Mouse (Mus musculus) embryonic facial prominence, embryonic 10.5 days (tissue): ENCODE data around the gene Tcl1b2. TPM values are rescaled to one million over a fixed set of nuclear protein-coding genes. Genes with fewer than 3 reads are reported as not detected.
"Not testable (repeated sequence)": the region's sequence is repeated elsewhere in the genome, so short reads cannot be mapped to it uniquely, and the experiment has no call there.

ENCODE experiments used
- DNase-seq: peaks from one replicate; pipeline ENCODE4 v3.0.0-alpha.2; 2017; ENCODE audit warnings: low spot score
- H3K27ac ChIP-seq: fragments of 300-500 bp; sonication (generic); replicated peaks from 2 replicates; pipeline ENCODE4 v1.5.1; 2016; ENCODE audit warnings: mild to moderate bottlenecking
- H3K27me3 ChIP-seq: fragments of 300-500 bp; sonication (generic); replicated peaks from 2 replicates; pipeline ENCODE4 v1.6.1; 2016; ENCODE audit warnings: low read depth, mild to moderate bottlenecking; ENCODE audit not compliant: poor library complexity, severe bottlenecking
- H3K36me3 ChIP-seq: fragments of 300-500 bp; sonication (generic); replicated peaks from 2 replicates; pipeline ENCODE4 v1.6.1; 2016; ENCODE audit warnings: mild to moderate bottlenecking, moderate library complexity
- H3K4me1 ChIP-seq: fragments of 300-500 bp; sonication (generic); 2 replicates; pipeline ENCODE4 v1.6.1; 2016
- H3K4me3 ChIP-seq: fragments of 300-500 bp; sonication (generic); 2 replicates; pipeline ENCODE4 v1.5.1; 2016; ENCODE audit warnings: mild to moderate bottlenecking, moderate library complexity
- H3K9me3 ChIP-seq: fragments of 300-500 bp; sonication (generic); 2 replicates; pipeline ENCODE4 v1.6.1; 2016; ENCODE audit warnings: mild to moderate bottlenecking
- WGBS: fragments of 180-500 bp; shearing (Covaris S2); methylation state at CpG from one replicate; pipeline ENCODE4 v1.1.7; 2016; 5-methylcytosine and 5-hydroxymethylcytosine counted together
- polyA plus RNA-seq: library from polyadenylated mRNA; unstranded; fragments of >200 nt; fragmentation: Nextera tagmentation; extraction: Ambion mirVana; gene quantifications from 2 replicates; pipeline ENCODE4 v1.2.1, GENCODE M21; 2016

Tcl1b2 gene
- polyA plus RNA-seq, 1 experiment from 2014 or later = not detected

DNA sequence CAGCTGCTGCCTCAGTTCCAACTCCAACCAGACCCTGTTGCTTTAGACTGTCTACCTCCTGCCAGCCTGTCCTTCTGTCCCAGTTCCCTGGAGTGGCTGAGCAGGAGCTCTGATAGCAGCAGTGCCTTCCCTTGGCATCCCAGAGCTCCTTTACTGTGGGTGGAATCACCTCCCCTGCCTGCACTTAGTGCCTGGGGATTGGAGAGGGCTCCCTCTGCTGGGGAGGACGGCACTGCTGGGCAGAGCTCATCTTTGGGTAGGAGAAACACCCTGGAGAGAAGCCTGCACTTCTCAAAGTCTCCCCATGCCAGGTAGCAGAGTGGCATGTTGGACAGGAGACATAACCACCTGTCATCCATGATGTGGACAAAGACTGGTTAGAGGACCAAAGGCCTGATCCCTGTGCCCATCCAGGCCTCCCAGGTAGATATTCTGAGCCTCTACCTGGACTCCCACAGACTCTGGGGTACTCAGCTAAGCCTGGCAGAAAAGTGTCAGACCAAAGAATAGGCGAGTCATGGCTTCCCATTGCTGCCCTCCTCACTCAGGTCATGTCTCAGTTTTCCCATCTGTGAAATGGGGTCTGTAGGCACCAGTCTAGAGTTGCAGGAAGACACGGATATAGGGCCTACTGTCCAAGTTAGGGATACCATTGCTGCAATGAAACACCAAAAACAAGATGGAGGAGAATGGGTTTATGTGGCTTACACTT, 16.2 kb upstream of the Tcl1b2 start:
- not testable (repeated sequence) for H3K4me1 ChIP-seq, H3K27ac ChIP-seq, H3K4me3 ChIP-seq, DNase-seq, H3K36me3 ChIP-seq, H3K27me3 ChIP-seq, H3K9me3 ChIP-seq
- 59% methylated on average over 3 of the region's 3 CpGs for WGBS

- DNase-seq, H3K4me3 ChIP-seq, H3K27ac ChIP-seq, H3K27me3 ChIP-seq, H3K9me3 ChIP-seq, H3K36me3 ChIP-seq, H3K4me1 ChIP-seq: not testable (repeated sequence)
- WGBS = 71% methylated on average over 2 of the region's 2 CpGs
Measured at GRCm38 (mm10) chr12:105134167-105134566, 11.6 kb upstream of the Tcl1b2 start.

DNA sequence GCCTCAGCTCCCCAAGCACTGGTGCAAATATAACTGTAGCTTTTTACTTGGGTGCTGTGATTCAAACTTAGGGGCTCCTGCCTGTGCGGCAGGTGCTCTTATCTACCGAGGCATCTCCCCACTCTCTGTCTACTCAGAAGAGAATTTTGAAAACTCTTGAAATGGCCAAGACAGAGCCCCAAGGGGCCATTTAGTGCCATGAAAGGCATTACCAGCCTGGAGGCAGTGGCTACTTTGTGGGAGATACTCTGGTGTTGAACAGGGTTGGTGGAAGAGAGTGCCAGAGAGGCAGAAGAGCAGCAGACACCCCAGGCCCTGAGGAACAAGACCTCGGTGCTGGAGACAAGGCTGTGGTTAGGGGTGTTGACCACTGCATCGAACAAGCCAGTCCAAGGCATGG, 11.0 kb upstream of the Tcl1b2 start:
- H3K27ac ChIP-seq, H3K4me3 ChIP-seq, H3K27me3 ChIP-seq, H3K9me3 ChIP-seq, H3K36me3 ChIP-seq, H3K4me1 ChIP-seq, DNase-seq: not testable (repeated sequence)
- 84% methylated on average over 4 of the region's 4 CpGs for WGBS

DNA sequence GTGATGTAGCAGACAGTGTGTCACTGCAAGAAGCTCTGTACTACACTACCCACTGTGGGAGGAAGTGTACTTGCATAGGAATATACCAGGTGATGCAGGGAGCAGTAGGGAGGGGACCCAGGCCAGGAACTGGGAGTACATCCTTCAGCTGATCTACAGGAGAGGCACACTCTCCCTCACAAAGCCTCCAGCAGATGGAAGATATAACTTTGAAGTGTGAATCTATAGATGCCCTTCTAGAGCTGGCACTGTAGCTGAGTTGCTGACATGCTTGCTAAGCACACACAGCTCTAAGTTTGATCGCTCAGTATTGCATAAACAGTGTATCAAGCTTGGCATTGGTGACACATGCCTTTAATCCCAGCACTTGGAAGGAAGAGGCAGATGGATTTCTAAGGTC, 8.1 kb upstream of the Tcl1b2 start:
- not testable (repeated sequence) for H3K4me3 ChIP-seq, DNase-seq, H3K36me3 ChIP-seq, H3K27me3 ChIP-seq, H3K4me1 ChIP-seq, H3K27ac ChIP-seq, H3K9me3 ChIP-seq
- 88% methylated on average over 1 of the region's 1 CpGs for WGBS

GRCm38 (mm10) chr12:105143096-105143495, 2.7 kb upstream of the Tcl1b2 start:
- Histone ChIP-seq H3K27me3 (no peaks in the 10 kb centered on the region), H3K4me1 (no peaks in the 10 kb centered on the region), H3K4me3 (no peak overlapping the region), H3K27ac (no peak overlapping the region), H3K36me3 (no peaks in the 10 kb centered on the region), H3K9me3 (no peaks in the 10 kb centered on the region)
- WGBS = 88% methylated on average over 3 of the region's 3 CpGs
- no peak for DNase-seq

DNA sequence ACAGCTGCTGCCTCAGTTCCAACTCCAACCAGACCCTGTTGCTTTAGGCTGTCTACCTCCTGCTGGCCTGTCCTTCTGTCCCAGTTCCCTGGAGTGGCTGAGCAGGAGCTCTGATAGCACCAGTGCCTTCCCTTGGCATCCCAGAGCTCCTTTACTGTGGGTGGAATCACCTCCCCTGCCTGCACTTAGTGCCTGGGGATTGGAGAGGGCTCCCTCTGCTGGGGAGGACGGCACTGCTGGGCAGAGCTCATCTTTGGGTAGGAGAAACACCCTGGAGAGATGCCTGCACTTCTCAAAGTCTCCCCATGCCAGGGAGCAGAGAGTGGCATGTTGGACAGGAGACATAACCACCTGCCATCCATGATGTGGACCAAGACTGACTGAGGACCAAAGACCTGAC, 886 bp upstream of the Tcl1b2 start:
- 38% methylated on average over 1 of the region's 1 CpGs for WGBS
- H3K27me3 ChIP-seq, DNase-seq, H3K4me1 ChIP-seq, H3K36me3 ChIP-seq, H3K9me3 ChIP-seq, H3K4me3 ChIP-seq, H3K27ac ChIP-seq: not testable (repeated sequence)

GRCm38 (mm10) chr12:105155286-105155685, 9.5 kb downstream of the Tcl1b2 start:
- not testable (repeated sequence) for H3K4me1 ChIP-seq, H3K27ac ChIP-seq, H3K27me3 ChIP-seq, DNase-seq, H3K36me3 ChIP-seq, H3K4me3 ChIP-seq, H3K9me3 ChIP-seq
- WGBS = 77% methylated on average over 4 of the region's 4 CpGs

- no peaks in the 10 kb centered on the region for H3K4me1 ChIP-seq
- H3K36me3 ChIP-seq = no peaks in the 10 kb centered on the region
- DNase-seq = no peak
- H3K27ac ChIP-seq = no peak overlapping the region
- WGBS = 81% methylated on average over 6 of the region's 6 CpGs
- no peaks in the 10 kb centered on the region for H3K27me3 ChIP-seq
- H3K4me3 ChIP-seq = no peak overlapping the region
- no peaks in the 10 kb centered on the region for H3K9me3 ChIP-seq
Measured at GRCm38 (mm10) chr12:105158842-105159241, 13.0 kb downstream of the Tcl1b2 start.

GRCm38 (mm10) chr12:105159390-105159789, 13.6 kb downstream of the Tcl1b2 start, which contains the start of gene Tcl1b1:
TSS of gene Tcl1b1 (plus strand) at chr12:105159690.
- Histone ChIP-seq H3K27me3 (no peaks in the 10 kb centered on the region), H3K4me1 (no peaks in the 10 kb centered on the region)

DNA sequence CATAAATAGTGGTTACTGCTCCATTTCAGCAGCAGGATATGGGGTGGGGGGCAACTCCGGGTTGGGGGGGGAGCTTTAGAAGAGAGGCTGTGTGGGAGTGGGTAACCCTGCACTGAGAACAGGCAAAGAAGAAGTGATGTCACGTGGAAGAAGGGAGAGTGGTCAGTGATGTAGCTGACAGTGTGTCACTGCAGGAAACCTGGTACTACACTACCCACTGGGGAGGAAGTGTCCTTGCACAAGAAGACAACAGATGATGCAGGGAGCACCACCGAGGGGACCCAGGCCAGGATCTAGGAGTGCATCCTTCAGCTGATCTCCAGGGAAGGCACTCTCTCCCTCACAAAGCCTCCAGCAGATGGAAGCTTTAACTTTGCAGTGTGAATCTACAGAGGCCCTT, 20.9 kb downstream of the Tcl1b2 start:
- Histone ChIP-seq H3K4me3 (no peak overlapping the region), H3K36me3 (no peaks in the 10 kb centered on the region), H3K4me1 (no peaks in the 10 kb centered on the region), H3K27me3 (no peaks in the 10 kb centered on the region), H3K9me3 (no peaks in the 10 kb centered on the region), H3K27ac (no peak overlapping the region)
- WGBS = 70% methylated on average over 3 of the region's 3 CpGs
- DNase-seq = no peak

More at GRCm38 (mm10) chr12:105159390-105159789, 13.6 kb downstream of the Tcl1b2 start, which contains the start of gene Tcl1b1:
- Histone ChIP-seq H3K27ac (no peak within 1 kb of the TSS), H3K4me3 (no peak within 1 kb of the TSS), H3K36me3 (no peaks in the 10 kb centered on the region), H3K9me3 (no peaks in the 10 kb centered on the region)
- WGBS = 88% methylated on average over 4 of the region's 4 CpGs
- DNase-seq = no peak

DNA sequence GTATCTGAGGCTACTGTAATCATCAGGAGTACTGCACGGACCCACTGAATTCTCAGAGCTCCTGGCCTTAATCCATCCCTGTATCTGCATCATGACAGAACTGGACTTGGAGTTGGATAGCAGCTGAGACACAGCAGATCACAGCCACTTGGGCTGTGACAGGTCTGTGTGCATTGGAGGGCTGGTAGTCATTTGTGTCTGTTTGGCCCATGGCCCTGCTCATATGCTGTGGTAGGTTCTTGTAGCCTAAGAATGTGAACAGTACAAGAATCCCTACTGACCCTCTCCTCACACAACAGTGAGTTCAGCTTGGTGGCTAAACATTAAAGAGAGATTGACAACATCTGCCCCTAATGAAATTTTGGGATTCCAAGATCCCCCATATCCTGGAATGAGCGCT, 27.6 kb downstream of the Tcl1b2 start:
- no peak overlapping the region for H3K4me3 ChIP-seq
- no peak overlapping the region for H3K27ac ChIP-seq
- WGBS = 88% methylated on average over 2 of the region's 2 CpGs
- H3K9me3 ChIP-seq = no peaks in the 10 kb centered on the region
- H3K4me1 ChIP-seq = no peaks in the 10 kb centered on the region
- H3K36me3 ChIP-seq = no peaks in the 10 kb centered on the region
- no peaks in the 10 kb centered on the region for H3K27me3 ChIP-seq
- no peak for DNase-seq

GRCm38 (mm10) chr12:105174318-105174717, 28.5 kb downstream of the Tcl1b2 start:
- H3K9me3 ChIP-seq, H3K4me1 ChIP-seq, H3K36me3 ChIP-seq, H3K27ac ChIP-seq, H3K27me3 ChIP-seq, H3K4me3 ChIP-seq: not testable (repeated sequence)
- WGBS = 38% methylated on average over 2 of the region's 2 CpGs
- peak; percentile 21 for DNase-seq

- 70% methylated on average over 3 of the region's 3 CpGs for WGBS
- H3K4me3 ChIP-seq, H3K9me3 ChIP-seq, H3K27ac ChIP-seq, DNase-seq, H3K27me3 ChIP-seq, H3K4me1 ChIP-seq, H3K36me3 ChIP-seq: not testable (repeated sequence)
Measured at GRCm38 (mm10) chr12:105176044-105176443, 30.2 kb downstream of the Tcl1b2 start, which contains the start of gene Tcl1b5. TSS of gene Tcl1b5 (plus strand) at chr12:105176344.
